Mouse (Mus musculus): ENCODE measurements at regions not wholly inside any gene's neighbourhood (a gene's known extent, or its start where the extent isn't known, plus 50 kb on each side); places are given as distances from the start of the nearest gene placed in this dataset.

DNA sequence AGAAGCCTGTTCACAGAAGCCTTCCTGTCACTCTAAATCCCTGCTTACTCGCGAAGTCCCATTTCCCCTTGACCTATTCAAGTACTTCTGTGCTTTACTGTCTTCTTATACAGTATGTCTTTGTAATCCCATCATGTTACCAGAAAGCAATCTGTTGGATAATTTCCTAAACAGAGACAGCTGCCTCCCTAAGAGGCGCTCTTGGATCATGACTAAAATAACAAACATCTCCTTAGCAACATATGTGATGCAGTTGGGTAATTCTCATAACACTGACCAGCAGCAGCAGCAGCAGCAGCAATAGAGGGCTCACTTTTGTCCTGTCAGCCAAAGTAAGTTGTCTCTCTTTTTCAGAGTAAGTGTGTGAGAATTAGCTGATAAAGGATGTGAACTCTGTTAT is 138.1 kb upstream of the Gm11114 start:
- Histone ChIP-seq H3K9me3 (no peaks in the 10 kb centered on the region), H3K4me3 (no peak overlapping the region), H3K36me3 (no peaks in the 10 kb centered on the region), H3K27ac (no peak overlapping the region), H3K4me1 (no peaks in the 10 kb centered on the region), H3K27me3 (ENCODE audit: insufficient read depth, poor library complexity, severe bottlenecking) (no peaks in the 10 kb centered on the region)
- DNase-seq (ENCODE audit: low spot score), result no peak
- 72% methylated on average over 3 of the region's 3 CpGs for WGBS

DNA sequence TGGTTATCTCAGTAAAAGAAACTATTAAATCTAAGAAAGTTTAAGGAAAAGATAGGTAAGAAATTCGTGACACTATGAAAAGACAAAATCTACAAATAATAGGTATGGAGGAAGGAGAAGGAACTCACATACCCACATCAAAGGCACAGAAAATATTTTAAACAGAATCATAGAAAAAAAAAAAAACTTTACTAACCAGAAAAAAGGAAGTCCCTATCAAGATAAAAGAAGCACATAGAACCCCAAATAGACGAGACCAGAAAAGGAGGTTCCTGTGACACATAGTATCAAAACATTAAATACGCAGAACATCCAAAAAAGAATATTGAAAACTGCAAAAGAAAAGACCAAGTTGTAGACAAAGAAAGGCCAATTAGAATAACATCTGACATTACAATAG is 111.4 kb upstream of the Gm11114 start:
- Histone ChIP-seq H3K9me3 (no peaks in the 10 kb centered on the region), H3K27me3 (ENCODE audit: insufficient read depth, poor library complexity, severe bottlenecking) (no peaks in the 10 kb centered on the region), H3K4me1 (no peaks in the 10 kb centered on the region), H3K27ac (no peak overlapping the region), H3K36me3 (no peaks in the 10 kb centered on the region), H3K4me3 (no peak overlapping the region)
- 72% methylated on average over 3 of the region's 3 CpGs for WGBS
- DNase-seq (ENCODE audit: low spot score), result no peak

DNA sequence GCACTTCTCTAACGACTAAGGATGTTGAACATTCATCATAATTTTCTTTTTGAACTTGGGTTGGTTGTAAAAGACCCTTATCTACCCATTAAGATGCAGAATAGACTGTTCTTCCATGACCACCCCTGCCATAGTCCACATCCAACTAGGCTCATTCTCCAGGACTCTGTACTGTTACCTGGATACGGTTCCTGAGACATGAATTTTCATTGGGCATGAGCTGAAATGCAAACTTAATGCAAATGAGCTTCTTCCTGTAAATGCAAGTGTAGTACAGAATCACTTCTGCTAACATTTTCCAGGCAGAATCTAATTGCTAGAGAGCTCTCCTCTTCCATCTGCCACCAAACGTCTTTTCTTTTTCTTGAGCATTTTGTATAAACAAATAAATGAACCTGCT is 87.7 kb upstream of the Gm11114 start:
- no peak for DNase-seq (ENCODE audit: low spot score)
- H3K4me1 ChIP-seq, result no peaks in the 10 kb centered on the region
- H3K4me3 ChIP-seq, result no peak overlapping the region
- H3K9me3 ChIP-seq, result no peaks in the 10 kb centered on the region
- H3K36me3 ChIP-seq, result no peaks in the 10 kb centered on the region
- H3K27me3 ChIP-seq (ENCODE audit: insufficient read depth, poor library complexity, severe bottlenecking), result no peaks in the 10 kb centered on the region
- H3K27ac ChIP-seq, result no peak overlapping the region
- WGBS, result 62% methylated on average over 3 of the region's 3 CpGs

Data from heart, embryonic 10.5 days (tissue).